Mouse (Mus musculus) liver, adult (tissue): Measurements from ENCODE around the gene Rgs10.

ENCODE experiments used
- GATA4 ChIP-seq: IDR thresholded peaks from 2 replicates; pipeline ENCODE4 v1.6.1; 2014; ENCODE audit warnings: mild to moderate bottlenecking, low read length; ENCODE audit not compliant: insufficient replicate concordance

The Rgs10 gene

DNA sequence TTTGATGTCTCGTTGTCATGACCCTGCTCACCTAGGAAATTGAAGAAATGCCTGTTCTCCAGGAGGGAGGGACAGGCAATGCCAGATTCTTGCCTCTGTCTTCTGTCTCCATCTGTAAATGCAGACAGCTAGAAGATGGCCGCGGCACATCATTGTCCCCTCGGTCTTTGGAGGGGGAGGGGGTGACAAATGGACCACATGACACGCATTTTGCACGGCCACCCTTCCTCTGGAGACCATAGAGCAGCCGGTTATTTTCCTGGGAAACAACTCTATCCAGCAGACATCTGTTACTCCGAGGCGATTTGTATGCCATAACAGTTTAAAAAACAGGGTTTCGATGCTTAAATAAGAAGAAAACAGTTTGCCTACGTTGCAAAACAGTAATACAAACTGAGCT is 51.9 kb downstream of the Rgs10 start:
- TF ChIP-seq GATA4: no peak

DNA sequence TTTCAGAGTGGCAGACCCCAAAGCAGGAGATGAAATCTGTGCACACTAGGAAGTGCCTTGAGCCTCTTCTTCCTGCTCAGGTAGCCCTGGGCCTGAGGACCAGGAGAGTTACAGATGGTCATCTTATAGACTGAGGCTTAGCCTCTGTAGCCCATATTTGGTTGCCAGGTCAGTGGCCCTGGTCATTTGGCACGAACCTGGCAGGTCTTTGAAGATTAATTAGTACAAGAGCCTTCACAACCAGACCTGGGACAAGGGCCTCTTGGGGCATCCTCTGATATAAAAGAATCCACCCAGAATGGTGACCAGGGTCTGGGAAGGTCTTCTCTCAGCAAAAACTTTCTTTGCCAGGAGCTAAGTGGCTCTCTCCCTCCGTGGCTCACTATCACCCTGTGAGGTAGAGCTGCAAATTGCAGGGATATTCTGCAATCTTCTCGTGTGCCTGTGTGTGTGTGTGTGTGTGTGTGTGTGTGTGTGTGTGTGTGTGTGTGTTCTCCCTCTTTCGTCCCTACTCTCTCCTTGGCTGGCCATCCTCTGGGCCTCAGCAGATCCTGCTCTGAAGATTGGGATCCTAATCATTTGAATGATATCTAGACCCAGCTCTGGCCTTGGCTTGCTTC is 53.4 kb downstream of the Rgs10 start:
- TF ChIP-seq GATA4: no peak

DNA sequence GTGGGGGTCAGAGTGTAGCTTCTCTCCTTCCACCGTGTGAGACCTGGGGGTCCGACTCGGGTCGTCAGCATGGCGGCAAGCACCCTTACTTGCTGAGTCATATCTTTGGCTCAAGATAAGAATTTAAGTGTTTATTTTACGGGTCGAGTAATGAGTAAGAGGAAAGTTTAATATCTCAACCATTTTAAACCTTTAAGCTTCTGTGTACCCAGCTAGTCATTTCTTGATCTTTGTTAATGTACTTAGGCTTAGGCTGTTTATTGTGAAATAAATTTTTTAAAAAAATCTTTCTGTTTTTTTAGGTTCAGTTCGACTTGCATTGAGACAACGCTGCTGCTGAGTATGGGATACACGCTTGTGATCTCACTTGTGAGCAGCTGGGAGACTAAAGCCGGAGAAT is 54.0 kb downstream of the Rgs10 start:
- TF ChIP-seq GATA4: no peak

DNA sequence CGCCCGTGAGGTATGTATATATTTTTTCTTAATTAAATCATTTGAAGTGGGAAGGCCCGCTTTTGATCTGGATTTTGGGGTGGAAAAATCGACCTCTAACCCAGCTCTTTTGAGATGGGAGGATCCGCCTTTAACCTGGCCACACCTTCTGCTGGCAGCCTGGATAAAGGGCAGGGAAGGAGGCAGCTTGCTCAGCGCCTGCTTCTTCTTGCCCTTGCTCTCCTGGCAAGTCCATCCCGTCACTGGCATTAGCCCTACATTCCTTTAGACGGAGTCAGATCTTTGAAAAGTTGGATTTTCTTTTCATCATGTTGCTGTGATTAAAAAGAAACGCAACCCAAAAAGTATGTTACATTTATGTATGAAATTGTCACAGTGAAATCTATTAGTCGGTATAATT is 54.8 kb downstream of the Rgs10 start:
- no peak for TF ChIP-seq GATA4

DNA sequence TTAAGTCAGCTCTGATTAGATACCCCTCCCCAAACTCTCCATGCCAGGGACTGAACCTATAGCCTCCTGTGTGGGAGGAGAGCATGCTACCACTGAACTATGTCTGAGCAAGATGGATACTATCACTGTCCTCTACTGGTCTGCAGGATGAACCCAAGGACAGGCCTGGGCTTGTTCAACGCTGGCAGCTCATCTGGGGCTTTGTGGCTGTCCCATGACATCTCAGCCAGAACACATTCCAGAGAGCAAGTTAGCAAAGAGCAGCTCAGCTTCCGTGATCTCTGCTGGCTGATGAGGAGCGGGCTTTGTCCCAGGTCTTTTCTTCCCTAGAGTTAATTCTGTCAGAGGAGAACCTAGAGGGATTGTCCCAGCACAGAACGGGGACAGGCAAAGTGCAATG is 55.6 kb downstream of the Rgs10 start:
- TF ChIP-seq GATA4: no peak

DNA sequence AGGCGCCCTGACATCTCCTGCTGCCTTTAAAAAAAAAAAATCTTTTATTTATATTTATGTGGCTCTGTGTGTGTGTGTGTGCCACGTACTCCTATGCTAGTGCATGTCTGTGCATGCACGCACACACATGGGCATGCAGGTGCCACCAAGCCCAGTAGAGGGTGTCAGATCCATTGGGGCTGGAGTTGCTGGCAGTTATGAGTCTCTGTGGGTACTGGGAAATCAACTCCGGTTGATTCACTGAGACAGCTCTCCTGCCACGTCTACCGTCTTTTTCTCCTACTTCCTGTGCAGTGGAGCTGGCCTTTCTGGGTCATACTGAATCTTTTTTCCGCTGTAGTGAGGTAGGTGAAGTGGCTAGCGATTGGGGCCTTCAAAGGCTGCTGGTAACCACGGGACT is 58.8 kb downstream of the Rgs10 start:
- TF ChIP-seq GATA4: no peak

DNA sequence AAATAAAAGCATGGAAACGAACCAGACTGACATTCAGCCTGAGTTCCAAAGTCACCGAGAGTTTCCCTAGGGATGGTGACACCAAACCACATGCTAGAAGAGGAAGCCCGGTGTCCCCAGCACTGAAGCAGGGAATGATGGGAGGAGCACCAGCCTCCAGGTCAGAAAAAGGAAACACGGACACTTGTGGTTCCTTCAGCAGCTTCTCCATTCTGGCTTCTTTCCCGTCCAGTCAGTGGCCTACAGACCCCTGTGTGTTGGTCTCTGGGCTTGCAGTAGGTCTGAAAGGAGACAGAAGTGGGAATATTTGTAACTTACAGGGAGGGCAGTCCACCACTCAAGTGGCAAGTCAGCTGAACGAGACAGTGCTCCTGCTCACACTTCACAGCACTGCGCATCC is 59.4 kb downstream of the Rgs10 start:
- TF ChIP-seq GATA4: no peak

DNA sequence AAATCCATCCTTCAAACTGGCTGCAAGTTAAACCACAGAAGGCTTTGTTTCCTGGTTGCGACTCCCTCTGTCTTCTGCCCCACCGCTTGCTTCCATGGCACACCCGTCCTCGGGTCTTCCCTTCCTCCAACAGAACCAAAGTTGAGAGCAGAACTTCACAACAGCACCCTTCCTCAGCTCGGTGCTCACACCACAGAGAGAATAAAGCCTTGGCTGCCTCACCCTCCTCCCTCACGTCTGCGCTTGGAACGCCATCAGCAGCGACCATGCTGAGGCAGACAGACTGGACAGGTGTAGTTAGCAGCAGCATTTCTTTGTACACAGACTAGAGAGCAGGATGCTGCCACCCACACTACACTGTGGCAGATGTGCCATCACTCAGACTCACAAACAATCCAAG is 59.8 kb downstream of the Rgs10 start:
- no peak for TF ChIP-seq GATA4

DNA sequence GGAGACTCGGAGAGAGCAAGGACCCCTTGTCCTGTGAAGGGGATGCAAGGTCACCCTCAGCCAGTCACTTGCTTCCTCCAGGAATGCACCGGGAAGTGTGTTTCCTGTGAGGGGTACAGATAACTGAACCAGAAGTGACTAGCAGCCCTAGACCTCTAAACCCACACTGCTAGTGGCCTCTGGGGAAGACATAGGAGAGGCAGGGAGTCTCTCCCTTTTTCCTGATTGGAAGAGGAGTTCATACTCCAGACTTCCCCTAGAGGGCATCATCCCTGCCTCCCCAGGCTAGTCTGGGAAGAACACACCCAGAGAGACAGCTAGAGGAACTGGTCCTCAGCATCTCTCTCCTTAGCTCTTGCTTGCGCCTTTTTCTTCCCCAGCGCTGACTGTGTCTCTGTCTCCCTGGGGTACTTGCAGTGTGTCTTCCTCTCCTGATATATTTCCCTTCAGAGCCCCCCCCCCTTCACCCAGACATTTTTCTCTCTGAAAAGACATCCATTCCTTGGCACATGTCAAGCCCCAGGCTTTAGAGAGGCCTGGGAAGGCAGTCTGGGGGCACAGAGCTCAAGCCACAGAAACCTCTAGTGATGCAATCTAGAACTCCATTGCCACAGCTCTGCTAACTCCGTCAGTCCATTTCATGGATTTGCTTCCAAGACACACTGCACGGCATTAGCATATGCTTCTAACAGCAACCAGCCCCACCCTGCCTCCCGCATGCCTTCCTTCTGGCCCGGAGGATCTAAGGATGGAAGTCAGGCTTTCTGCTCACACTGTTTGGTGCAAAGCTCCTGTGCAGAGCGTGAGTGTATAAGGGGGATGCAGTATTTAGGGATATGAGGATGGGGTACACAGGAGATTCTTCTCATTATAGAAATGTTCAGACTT is 61.4 kb downstream of the Rgs10 start:
- no peak for TF ChIP-seq GATA4

DNA sequence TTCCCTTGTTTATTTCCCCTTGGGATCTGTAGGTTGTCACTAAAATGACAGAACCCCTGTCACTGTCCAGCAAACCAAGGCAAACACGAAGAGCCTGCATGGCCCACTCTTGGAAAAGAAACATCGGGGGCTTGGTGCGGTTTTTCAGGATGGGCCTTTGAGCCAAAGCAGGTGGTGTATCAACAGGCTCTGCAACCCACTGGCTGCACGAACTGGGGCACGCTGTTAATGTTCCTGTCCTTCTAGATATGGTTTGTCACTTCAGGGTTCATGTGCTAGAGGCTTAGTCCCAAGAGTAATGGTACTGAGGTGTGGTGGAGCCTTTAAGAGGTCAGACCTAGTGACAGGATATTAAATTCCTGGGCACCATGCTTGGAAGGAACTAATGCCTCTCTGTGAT is 63.1 kb downstream of the Rgs10 start:
- no peak for TF ChIP-seq GATA4

DNA sequence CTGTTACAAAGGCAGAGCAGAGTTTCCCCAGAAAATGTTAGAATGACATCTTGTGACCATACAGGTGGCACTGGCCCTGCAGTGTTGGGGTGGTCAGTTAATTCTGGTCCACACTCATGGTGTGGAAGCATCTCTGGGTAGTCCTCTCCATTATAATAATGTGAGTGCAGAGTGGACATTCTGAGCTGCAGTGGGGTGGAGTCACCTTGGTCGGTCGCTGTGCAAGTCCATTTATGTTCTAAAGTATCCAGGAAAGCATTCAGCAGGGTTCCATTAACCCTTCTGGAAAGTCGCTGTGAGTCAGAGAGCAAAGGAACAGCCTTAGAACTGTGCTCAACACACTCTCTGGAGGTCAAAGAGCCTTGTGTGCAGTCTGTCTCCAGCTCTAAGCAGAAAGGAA is 65.8 kb downstream of the Rgs10 start:
- TF ChIP-seq GATA4: no peak

DNA sequence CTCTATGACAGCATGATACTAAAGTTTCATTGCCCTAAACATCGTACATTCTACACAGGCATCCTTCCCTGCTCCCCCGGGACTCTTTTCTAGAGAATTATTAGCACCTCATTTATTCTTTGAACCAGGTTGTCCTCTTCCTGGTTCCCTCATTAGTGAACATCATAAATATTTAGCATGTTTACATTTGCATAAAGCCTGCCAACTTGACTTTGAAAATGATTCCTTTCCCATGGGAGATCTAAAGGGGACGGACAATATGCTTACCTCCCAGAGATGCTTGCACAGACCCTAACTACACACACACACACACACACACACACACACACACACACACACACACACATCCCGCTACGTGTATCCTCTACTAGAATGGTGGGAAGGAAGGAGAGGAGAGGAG is 67.4 kb downstream of the Rgs10 start:
- no peak for TF ChIP-seq GATA4

DNA sequence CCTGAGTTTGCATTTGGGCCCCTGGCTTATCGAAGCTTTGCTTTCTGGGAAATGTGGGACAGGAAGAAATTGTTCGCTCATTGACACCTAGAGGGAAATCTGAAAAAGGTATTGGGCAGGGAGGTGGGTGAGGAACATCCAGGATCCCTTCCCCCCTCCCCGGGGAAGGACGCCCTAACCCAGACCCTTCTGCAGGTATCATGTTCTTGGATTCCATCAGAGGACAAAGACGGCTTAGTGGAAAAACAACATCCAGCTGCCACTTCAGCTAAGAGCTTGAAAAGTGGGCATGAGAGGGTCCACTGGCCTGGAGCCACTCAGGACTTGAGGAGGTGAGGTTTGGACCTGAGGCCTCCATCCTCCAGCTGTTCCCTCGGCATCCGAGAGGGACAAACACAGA is 68.2 kb downstream of the Rgs10 start:
- no peak for TF ChIP-seq GATA4

DNA sequence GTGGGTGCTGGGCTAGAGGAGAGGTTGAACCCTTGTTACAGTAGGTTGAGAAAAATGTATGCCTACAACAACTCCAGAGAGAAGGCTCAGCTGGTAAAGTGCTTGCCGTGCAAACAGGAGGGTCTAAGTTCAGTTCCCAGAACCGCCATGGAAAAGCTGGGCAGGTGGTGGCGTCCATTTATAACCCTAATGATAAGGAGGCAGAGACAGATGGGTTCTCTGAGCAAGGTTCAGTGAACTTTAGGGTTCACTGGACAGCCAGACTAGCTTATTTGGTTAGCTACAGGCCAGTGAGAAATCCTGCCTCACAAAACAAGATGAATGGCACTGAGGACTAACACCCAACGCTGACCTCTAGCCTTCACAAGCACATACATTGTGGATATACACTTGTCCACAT is 68.8 kb downstream of the Rgs10 start:
- no peak for TF ChIP-seq GATA4

DNA sequence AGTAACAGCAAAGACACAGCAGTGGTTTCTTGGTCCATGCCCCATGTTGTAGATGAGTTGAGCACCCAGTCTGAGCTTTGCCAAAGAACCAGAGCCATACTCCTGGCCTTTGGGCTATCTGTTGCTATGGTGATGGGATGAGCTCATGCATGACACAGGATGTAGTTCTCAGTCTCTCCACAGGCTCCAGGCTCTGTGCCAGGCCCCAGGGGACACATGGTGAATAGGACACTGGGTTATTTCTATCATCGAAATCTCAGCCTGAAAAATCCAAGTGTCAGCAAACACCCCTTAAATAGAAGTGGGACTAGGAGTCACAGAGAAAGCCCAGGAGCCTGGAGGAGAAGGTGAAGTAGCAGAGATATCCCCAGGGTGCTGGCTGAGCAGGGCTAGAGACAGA is 70.0 kb downstream of the Rgs10 start:
- TF ChIP-seq GATA4: no peak

DNA sequence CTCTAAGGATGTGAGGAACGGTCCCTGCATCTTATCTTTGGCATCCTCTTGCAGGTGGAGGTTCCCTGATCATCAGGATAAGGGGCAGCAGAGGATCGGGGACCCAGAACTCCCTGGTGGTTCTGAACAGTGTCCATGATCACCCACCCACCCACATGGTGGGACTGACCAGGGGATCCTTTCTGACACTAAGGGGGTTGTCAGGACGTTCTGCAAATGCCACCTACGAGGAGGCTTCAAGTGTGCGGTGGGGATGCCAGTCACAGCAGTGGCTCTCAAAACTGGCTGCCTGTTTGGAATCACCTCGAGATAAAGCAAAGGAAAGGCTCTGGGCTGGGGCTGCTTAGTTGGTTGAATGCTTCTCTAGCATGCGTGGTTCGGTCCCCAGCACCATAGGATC is 71.6 kb downstream of the Rgs10 start:
- no peak for TF ChIP-seq GATA4

DNA sequence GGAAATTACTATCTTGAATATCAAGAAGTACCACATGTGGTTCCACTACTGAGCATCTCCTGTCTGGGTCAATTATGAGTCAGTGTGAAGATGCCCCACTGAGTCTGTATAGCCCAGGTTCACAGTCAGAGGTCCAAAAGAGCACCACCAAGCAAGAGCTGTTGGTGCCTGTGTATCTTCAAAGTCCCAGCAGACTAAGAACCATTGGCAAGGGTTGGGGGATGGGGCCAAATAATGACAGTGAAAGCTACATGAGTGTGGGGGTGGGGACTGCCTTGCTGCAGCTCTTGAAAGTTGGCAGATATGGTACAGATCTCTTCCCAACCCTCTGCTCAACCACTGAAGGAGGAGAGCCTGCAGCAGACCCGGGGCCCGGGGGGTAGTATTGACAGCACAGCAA is 72.0 kb downstream of the Rgs10 start:
- TF ChIP-seq GATA4: no peak
